Mouse (Mus musculus) ES-Bruce4 (cell line): ENCODE data around the gene Gsk3b. TPM values are rescaled to one million over a fixed set of nuclear protein-coding genes. Genes with fewer than 3 reads are reported as not detected.

ENCODE experiments used
- H3K27ac ChIP-seq: 2 replicates; pipeline ENCODE4 v1.5.1; 2012; ENCODE audit warnings: low read length, inconsistent platforms; ENCODE audit not compliant: insufficient read depth
- H3K27me3 ChIP-seq: 2 replicates; pipeline ENCODE4 v1.6.1; 2012; ENCODE audit warnings: mild to moderate bottlenecking, low read length, inconsistent platforms; ENCODE audit not compliant: control insufficient read depth, poor library complexity, insufficient read depth, severe bottlenecking
- H3K36me3 ChIP-seq: 2 replicates; pipeline ENCODE4 v1.6.1; 2012; ENCODE audit warnings: inconsistent platforms, mild to moderate bottlenecking, low read length, moderate library complexity; ENCODE audit not compliant: control insufficient read depth, poor library complexity, insufficient read depth, severe bottlenecking
- H3K4me1 ChIP-seq: one replicate; pipeline ENCODE4 v1.8.1; 2011; ENCODE audit warnings: low read length; ENCODE audit not compliant: control insufficient read depth, insufficient read depth
- H3K4me3 ChIP-seq: 2 replicates; pipeline ENCODE4 v1.5.1; 2011; ENCODE audit warnings: low read depth, mild to moderate bottlenecking, low read length
- H3K9ac ChIP-seq: 2 replicates; pipeline ENCODE4 v1.6.1; 2012; ENCODE audit warnings: low read depth, mild to moderate bottlenecking, inconsistent platforms; ENCODE audit not compliant: poor library complexity, severe bottlenecking
- H3K9me3 ChIP-seq: replicated peaks from 2 replicates; pipeline ENCODE4 v1.6.1; 2012; ENCODE audit warnings: mild to moderate bottlenecking, low read length, inconsistent platforms; ENCODE audit not compliant: control insufficient read depth, poor library complexity, insufficient read depth, severe bottlenecking
- CTCF ChIP-seq: IDR thresholded peaks from one replicate; pipeline ENCODE4 v1.8.1; 2011; ENCODE audit warnings: low read depth, low read length
- EP300 ChIP-seq: IDR thresholded peaks from 2 replicates; pipeline ENCODE4 v1.6.1; 2011; ENCODE audit warnings: low read depth, low read length; ENCODE audit not compliant: insufficient read depth
- POLR2A ChIP-seq: IDR thresholded peaks from one replicate; pipeline ENCODE4 v1.8.1; 2011; ENCODE audit warnings: low read length; ENCODE audit not compliant: insufficient read depth
- polyA plus RNA-seq: library from polyadenylated mRNA; stranded (reverse); fragments of >200 nt; gene quantifications from 2 replicates; pipeline ENCODE4 v1.2.4, GENCODE M21; 2011; ENCODE audit warnings: low read depth; ENCODE audit not compliant: missing spikeins, insufficient read depth, insufficient read length

The Gsk3b gene
- polyA plus RNA-seq, 1 experiment = 51.6 TPM

GRCm38 (mm10) chr16:38184657-38185269 is 96.0 kb downstream of the Gsk3b start:
- Histone ChIP-seq H3K4me3 (no peak overlapping the region), H3K27me3 (no peaks in the 10 kb centered on the region), H3K9me3 (no peaks in the 10 kb centered on the region), H3K9ac (no peak overlapping the region), H3K27ac (no peak overlapping the region), H3K36me3 (peaks cover 8% of the 10 kb centered on the region), H3K4me1 (no peaks in the 10 kb centered on the region)
- no peak for TF ChIP-seq EP300
- TF ChIP-seq POLR2A = no peak
- no peak for TF ChIP-seq CTCF

- H3K27me3 ChIP-seq = no peaks in the 10 kb centered on the region
- no peak overlapping the region for H3K9ac ChIP-seq
- peaks cover 8% of the 10 kb centered on the region for H3K36me3 ChIP-seq
- H3K9me3 ChIP-seq = no peaks in the 10 kb centered on the region
- no peaks in the 10 kb centered on the region for H3K4me1 ChIP-seq
- no peak overlapping the region for H3K27ac ChIP-seq
- no peak overlapping the region for H3K4me3 ChIP-seq
- TF ChIP-seq CTCF (no peak), EP300 (no peak), POLR2A (no peak)
Observed at GRCm38 (mm10) chr16:38189952-38190351, 101.2 kb downstream of the Gsk3b start.

- Histone ChIP-seq H3K4me1 (no peaks in the 10 kb centered on the region), H3K4me3 (no peak overlapping the region), H3K27ac (no peak overlapping the region), H3K36me3 (peaks cover 8% of the 10 kb centered on the region), H3K27me3 (no peaks in the 10 kb centered on the region), H3K9ac (no peak overlapping the region), H3K9me3 (no peaks in the 10 kb centered on the region)
- TF ChIP-seq EP300 = no peak
- TF ChIP-seq POLR2A = no peak
- no peak for TF ChIP-seq CTCF
Observed at GRCm38 (mm10) chr16:38190531-38190930, 101.7 kb downstream of the Gsk3b start.

- peaks cover 8% of the 10 kb centered on the region for H3K36me3 ChIP-seq
Observed at GRCm38 (mm10) chr16:38191460-38191859, 102.7 kb downstream of the Gsk3b start.

GRCm38 (mm10) chr16:38192640-38193039 is 103.8 kb downstream of the Gsk3b start:
- Histone ChIP-seq H3K27me3 (no peaks in the 10 kb centered on the region), H3K4me1 (no peaks in the 10 kb centered on the region), H3K9me3 (no peaks in the 10 kb centered on the region), H3K27ac (no peak overlapping the region), H3K9ac (no peak overlapping the region), H3K4me3 (no peak overlapping the region), H3K36me3 (peaks cover 8% of the 10 kb centered on the region)
- no peak for TF ChIP-seq CTCF
- TF ChIP-seq EP300 = no peak
- TF ChIP-seq POLR2A = no peak

More at GRCm38 (mm10) chr16:38191460-38191859, 102.7 kb downstream of the Gsk3b start:
- TF ChIP-seq CTCF (no peak), EP300 (no peak)
- H3K27ac ChIP-seq = no peak overlapping the region
- H3K27me3 ChIP-seq = no peaks in the 10 kb centered on the region
- no peaks in the 10 kb centered on the region for H3K4me1 ChIP-seq
- H3K4me3 ChIP-seq = no peak overlapping the region
- H3K9me3 ChIP-seq = no peaks in the 10 kb centered on the region
- no peak overlapping the region for H3K9ac ChIP-seq

GRCm38 (mm10) chr16:38197299-38197698 is 108.5 kb downstream of the Gsk3b start:
- Histone ChIP-seq H3K27ac (no peak overlapping the region), H3K36me3 (peaks cover 8% of the 10 kb centered on the region), H3K4me3 (no peak overlapping the region), H3K9me3 (no peaks in the 10 kb centered on the region), H3K4me1 (no peaks in the 10 kb centered on the region), H3K9ac (no peak overlapping the region), H3K27me3 (no peaks in the 10 kb centered on the region)
- TF ChIP-seq EP300 (no peak), POLR2A (no peak), CTCF (no peak)
